Mouse (Mus musculus) A20 (cell line): ENCODE measurements around the gene Ston1.
A peak's percentile ranks its signal among the peaks of the same experiment; 100 is the strongest.

Experiments
- DNase-seq: peaks from one replicate; pipeline ENCODE4 v3.0.0-alpha.2; 2011; ENCODE audit warnings: low read depth, low spot score

Gene Ston1

GRCm38 (mm10) chr17:88587371-88587770 is 10.1 kb upstream of the Ston1 start:
- DNase-seq: no peak

DNA sequence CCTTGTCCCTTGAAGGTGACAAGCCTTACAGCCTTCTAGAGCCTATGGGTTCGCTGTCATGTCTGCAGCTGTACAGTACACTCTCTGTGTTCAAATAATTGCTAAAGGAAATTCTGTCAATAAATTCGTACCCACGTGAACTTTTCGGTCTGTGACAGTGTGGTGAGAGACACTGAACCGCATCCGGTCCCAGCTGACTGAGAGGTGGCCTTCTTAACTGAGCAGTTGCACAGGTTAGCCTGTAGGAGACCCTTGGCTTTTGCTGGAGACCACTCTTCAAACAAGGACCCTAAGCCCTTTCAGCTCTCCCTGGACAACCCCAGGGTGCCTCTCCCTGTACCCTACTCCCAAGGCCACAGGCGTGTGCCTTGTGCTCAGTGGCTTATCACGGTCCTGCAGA is 9.3 kb upstream of the Ston1 start:
- DNase-seq: no peak

GRCm38 (mm10) chr17:88590251-88590650 is 7.2 kb upstream of the Ston1 start:
- no peak for DNase-seq

GRCm38 (mm10) chr17:88595071-88595470 is 2.4 kb upstream of the Ston1 start:
- DNase-seq: no peak

GRCm38 (mm10) chr17:88596068-88596467 is 1.4 kb upstream of the Ston1 start:
- no peak for DNase-seq

DNA sequence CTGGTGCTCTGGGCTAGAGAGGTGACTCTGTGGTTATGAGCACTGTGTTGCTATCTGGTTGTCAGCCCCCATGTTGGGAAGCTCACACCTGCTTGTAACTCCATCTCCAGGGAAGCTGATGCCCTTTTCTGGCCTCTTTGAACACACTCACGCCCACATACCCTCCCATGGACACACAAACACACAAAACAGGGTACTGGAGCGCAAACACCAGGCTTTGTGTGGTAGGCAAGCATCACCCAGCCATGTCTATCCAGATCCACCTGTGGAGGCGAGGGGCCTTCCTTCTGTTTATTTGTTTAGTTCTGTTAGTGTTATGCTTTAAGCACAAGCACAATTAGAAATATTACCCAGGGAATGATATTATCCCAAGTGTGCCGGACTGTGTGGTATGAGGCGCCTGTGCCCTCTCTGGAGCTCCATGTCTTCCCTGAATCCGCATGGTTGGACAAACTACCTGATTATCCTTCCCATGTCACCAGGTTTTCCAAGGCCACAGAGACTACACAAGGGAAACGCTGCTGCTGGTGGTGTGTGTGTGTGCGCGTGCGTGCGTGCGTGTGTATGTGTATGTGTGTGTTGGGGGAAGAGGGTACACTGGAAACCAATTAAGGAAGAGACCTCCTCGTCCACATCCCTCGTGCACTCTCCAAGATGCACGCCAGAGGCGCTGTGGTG is 801 bp upstream of the Ston1 start:
- DNase-seq: no peak

GRCm38 (mm10) chr17:88598056-88598420 is 554 bp downstream of the Ston1 start:
- DNase-seq: no peak

GRCm38 (mm10) chr17:88598570-88599368 is 1.3 kb downstream of the Ston1 start:
- no peak for DNase-seq

- no peak for DNase-seq
These were observed 3.1 kb downstream of the Ston1 start for GRCm38 (mm10) chr17:88600492-88601026.

DNA sequence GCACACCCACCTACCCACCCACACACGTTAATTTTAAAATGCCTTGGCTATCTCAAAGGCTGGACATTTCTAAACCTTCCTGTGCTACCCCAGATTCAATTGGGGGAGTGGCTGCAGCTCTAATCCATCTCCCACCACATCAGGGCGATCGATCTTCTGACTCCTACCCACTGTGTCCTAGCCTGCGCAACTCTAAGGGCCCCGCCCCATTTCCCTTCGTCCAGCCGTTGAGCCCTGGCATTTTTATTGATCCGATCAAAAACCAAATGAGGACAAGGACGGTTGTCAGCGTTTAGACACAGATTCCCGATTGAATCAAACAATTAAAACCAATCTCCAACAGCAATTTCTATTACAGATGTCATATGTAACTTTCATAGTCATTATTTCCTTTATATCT is 6.5 kb downstream of the Ston1 start:
- no peak for DNase-seq

DNA sequence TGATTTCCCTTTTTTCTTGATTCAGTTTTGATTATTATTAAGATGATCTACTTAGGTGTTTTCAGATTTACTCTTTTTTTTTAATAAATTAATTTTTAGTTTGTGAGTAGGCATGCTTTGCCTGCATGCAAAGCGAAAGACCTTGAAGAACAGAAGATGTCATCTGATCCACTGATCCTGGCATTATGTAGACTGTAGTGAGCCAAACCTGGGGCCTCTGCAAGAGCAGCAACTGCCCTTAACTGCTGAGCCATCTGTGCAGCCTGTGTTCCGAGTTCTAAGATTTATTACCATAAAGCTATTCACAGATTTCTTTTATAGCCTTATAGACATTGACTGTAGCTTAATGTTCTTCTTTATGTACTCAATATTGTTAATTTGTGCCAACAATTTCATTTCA is 8.6 kb downstream of the Ston1 start:
- DNase-seq: no peak

- DNase-seq: no peak
These were observed 11.9 kb downstream of the Ston1 start for GRCm38 (mm10) chr17:88609361-88609760.

DNA sequence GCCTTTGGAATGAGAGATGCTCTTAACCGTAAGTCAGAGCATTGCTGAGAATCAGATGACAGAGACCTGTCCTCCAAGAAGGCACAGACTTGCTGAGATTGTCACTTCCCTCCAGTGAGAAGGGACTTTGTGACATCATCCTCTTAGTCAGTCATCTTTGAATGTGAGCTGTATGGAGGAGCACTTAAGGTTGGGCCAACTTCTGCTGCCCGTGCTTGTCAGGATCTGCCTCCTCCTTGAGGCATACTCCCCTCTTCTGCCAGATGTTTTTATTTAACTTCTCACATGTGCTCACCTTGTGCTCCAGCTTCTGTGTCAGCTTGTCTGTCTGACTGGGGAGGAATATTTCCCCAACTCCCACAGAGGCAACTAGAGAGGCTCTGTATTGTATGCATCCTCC is 13.6 kb downstream of the Ston1 start:
- no peak for DNase-seq

DNA sequence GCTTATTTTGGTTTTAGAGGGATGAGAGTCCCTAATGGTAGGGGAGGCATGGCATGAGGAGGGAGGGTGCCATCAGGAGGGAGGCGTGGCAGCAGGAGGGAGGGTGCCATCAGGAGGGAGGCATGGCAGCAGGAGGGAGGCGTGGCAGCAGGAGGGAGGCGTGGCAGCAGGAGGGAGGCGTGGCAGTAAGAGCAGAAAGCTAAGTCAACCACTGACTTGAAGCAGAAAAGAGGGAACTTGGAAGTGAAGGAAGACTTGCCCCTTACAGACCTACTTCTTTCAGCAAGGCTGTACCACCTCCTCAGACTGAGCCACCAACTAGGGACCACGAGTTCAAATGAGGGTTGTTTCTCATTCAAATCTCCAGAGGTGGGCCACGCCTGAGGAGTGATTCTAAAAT is 15.7 kb downstream of the Ston1 start:
- DNase-seq: peak; percentile 23

DNA sequence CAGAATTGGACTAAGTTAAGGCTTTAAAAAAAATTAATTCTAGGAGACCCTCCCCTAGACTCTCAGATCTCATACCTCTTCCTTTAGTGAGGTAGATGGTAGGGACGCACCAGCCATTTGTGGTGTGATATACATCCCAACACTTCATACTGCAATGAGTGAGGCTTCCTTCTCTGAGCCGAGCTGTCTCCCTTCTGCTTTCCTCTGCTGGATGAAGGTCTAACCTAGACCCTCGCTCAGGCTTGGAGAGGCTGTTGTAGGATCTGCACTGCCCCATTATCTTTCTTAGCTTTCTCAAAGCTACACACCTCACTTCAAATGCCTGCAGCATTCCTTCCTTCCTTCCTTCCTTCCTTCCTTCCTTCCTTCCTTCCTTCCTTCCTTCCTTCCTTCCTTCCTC is 16.2 kb downstream of the Ston1 start:
- DNase-seq: no peak

DNA sequence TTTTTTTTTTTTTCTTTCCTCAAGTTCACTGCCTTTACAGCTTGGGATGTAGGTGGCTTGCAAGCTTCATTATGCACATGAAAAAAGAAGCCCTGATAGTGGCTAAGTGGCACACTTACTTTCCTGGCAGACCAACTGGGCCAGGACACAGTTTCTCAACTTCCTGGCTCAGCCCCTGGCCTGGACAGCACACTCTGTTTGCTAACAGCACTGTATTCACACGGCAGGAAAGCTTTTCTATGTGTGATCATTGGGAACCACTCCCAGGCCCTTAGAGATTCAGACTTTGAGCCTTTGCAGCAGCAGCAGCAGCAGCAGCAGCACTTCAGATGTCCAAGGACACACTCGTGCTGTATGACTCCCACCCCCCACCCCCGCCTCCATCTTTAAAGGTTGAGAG is 16.8 kb downstream of the Ston1 start:
- no peak for DNase-seq

DNA sequence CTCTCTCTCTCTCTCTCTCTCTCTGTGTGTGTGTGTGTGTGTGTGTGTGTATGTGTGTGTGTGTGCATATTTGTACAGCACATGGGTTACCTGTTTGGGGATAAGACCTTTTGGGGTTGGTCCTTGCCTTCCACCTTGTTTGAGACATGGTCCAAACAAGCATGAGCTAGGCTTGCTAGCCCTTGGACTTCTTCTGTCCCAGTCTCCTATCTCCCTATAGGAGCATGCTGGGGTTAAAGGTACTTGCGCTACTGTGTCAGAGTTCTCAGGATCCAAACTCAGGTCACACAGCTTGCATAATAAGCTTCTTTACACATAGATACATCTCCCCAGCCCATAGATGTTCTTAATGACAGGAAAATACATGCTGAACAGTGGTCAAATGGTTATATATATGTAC is 17.2 kb downstream of the Ston1 start:
- no peak for DNase-seq

GRCm38 (mm10) chr17:88615492-88616155 is 18.1 kb downstream of the Ston1 start:
- no peak for DNase-seq

DNA sequence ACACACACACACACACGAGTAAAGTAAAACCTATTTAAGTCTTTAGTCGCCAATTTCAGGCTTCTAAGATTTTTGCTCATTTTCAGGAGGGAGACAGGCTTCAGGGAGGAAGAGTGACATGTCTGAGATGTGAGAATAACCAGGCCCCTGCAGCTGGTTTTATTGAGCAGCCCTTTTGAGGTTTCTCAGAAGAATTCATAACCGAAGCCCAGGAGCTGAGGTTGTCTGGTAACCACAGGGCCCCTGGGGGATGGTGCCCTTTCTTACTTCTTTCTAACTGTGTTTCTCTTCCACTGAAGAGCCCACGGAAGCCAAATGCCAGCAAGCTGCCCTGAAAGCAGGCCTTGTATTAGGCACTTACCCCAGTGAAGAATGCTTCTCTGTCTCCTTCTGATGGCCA is 23.5 kb downstream of the Ston1 start:
- DNase-seq: no peak

DNA sequence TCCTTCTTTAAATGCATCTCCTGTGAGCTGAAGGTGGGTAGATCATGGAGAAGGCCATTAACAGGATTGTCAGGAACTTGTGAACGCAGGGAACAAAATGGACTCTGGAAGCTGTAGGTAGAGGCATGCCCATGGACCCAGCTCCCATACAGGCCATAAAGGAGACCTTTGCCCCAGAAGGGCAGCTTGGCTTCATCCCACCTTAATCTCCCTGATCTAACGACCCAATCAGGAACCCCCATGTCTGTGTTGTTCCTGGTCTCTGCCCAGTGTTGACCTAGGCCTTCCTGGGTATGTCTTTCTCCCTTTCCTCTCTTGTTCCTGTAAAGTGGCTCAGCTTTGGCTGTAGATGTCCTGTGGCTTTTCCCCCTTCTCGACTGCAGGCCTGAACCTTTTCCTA is 23.9 kb downstream of the Ston1 start:
- no peak for DNase-seq

- no peak for DNase-seq
These were observed 25.2 kb downstream of the Ston1 start for GRCm38 (mm10) chr17:88622711-88623110.

DNA sequence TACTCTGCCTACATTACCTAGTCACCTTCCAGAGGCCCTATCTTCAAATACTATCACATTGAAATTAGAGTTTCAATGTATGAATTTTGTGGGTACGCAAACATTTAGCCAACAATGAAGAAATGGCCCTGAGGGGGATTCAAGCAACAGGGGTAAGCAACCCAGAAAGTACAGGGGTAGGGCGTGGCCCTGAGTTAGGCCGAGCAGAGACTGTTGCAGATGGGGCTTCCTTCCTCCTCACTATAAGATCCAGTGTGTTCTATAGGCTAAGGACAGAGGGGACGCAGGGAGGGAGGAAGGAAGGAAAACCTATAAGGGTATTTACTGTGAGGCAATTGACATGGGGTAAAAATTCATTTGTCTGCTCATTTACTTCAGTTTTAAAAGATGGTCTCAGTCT is 26.9 kb downstream of the Ston1 start:
- no peak for DNase-seq

DNA sequence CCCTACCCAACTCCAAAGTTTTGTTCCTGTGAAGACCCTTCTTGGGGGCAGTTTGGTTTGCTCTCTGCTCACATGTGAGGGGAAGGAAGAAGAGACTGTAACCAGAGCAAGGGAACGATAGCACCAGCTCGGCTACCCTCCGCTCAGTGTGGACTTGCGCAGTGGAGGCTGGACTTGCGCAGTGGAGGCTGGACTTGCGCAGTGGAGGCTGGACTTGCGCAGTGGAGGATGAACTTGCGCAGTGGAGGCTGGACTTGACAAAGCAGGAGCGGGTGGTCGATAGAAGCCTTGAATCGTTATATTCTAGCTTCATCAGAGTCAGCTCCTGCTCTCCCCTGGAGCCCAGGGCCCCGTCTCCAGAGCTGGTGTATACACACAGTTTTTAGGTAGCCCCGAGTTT is 27.9 kb downstream of the Ston1 start:
- no peak for DNase-seq
